In the genomic region with DNA sequence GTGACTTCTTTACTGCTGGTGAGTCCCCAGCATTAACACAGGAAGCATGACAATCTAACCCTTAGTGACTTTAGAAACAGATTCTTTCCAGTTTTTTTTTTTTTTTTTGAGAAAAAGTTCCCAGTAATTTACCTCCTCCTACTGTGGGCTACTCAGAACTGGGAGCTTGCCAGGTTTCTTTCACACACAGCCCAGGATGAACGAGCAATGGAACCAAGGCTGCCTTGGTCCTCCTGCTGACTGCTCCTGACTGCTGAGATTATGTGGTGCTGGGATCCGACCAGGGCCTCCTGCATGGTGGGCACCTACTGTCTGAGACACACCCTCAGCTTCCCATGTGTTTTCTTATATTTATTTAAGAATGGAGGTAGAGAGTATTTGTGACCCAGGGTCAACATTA, we compare ENCODE assay signal across 17 mouse cellular contexts. TPM values are rescaled to one million over a fixed set of nuclear protein-coding genes. Genes with fewer than 3 reads are reported as not detected.
DNase-seq lines count a peak whose midpoint lies in the region; ATAC-seq and TF ChIP-seq lines count a peak whose summit lies in the region.
"Had no signal": no experiment of that assay in that cellular context is flagged by ENCODE, and none has a peak within 500 bp of the region (broad histone marks: within the 10 kb centered on the region; RNA-seq: fewer than 3 reads in every experiment).

No protein-coding gene starts in this region.

- TF ChIP-seq EP300 in liver, postnatal 0 days (IDR thresholded peaks at IDR 0.05; ENCODE audit: low read depth): no peak

- WGBS in kidney, embryonic 14.5 days: 43% methylated on average over 2 of the region's 2 CpGs
- 61% methylated on average over 2 of the region's 2 CpGs for WGBS in spleen, adult 2 months
- WGBS in liver, postnatal 0 days (ENCODE audit: insufficient replicate concordance): 58% methylated on average over 2 of the region's 2 CpGs
- 57% methylated on average over 2 of the region's 2 CpGs for WGBS in midbrain, postnatal 0 days

- peaks cover 16% of the 10 kb centered on the region for H3K36me3 ChIP-seq in kidney, embryonic 14.5 days (ENCODE audit: control insufficient read depth, insufficient read depth, low read length)
- peaks cover 8% of the 10 kb centered on the region; the same call in 1 of the 2 replicates for H3K36me3 ChIP-seq in spleen, adult 2 months (ENCODE audit: control insufficient read depth, insufficient read depth, low read length)
- peaks cover 10% of the 10 kb centered on the region for H3K36me3 ChIP-seq in liver, postnatal 0 days (replicated peaks; ENCODE audit: insufficient read depth, low read length)
- H3K36me3 ChIP-seq in midbrain, postnatal 0 days (ENCODE audit: insufficient read depth, low read length): peaks cover 5% of the 10 kb centered on the region; the same call in 1 of the 2 replicates

- H3K4me3 ChIP-seq in kidney, embryonic 14.5 days (ENCODE audit: low read length): no peak overlapping the region
- no peak overlapping the region for H3K4me3 ChIP-seq in spleen, adult 2 months (ENCODE audit: extremely low read depth, insufficient read depth, insufficient read length)
- no peak overlapping the region for H3K4me3 ChIP-seq in liver, postnatal 0 days (ENCODE audit: low read depth, low read length)
- H3K4me3 ChIP-seq in midbrain, postnatal 0 days (ENCODE audit: low read depth, low read length): no peak overlapping the region
- H3K4me3 ChIP-seq: embryonic facial prominence, embryonic 15.5 days; liver, embryonic 12.5 days had no signal

- no peaks in the 10 kb centered on the region for H3K27me3 ChIP-seq in kidney, embryonic 14.5 days (ENCODE audit: control insufficient read depth, insufficient read depth, low read length)
- no peaks in the 10 kb centered on the region for H3K27me3 ChIP-seq in spleen, adult 2 months (ENCODE audit: control insufficient read depth, insufficient read depth, low read length)
- H3K27me3 ChIP-seq in liver, postnatal 0 days (ENCODE audit: insufficient read depth, low read length): no peaks in the 10 kb centered on the region
- no peaks in the 10 kb centered on the region for H3K27me3 ChIP-seq in midbrain, postnatal 0 days (ENCODE audit: insufficient read depth, low read length)
- H3K27me3 ChIP-seq: embryonic facial prominence, embryonic 15.5 days had no signal

- ATAC-seq in kidney, embryonic 14.5 days (ENCODE audit: low FRiP score, low TSS enrichment): peak; percentile 64
- no peak for ATAC-seq in liver, postnatal 0 days
- ATAC-seq in midbrain, postnatal 0 days (ENCODE audit: low FRiP score): no peak
- ATAC-seq: forebrain, embryonic 14.5 days; liver, embryonic 12.5 days had no signal

- peak; percentile 14 to 29 for DNase-seq in cerebellum, postnatal 25 days
- no peak for DNase-seq in cerebellum, postnatal 14 days
- no peak for DNase-seq in kidney, adult 9 months
- DNase-seq in spleen, adult 2 months (ENCODE audit: low read depth in 1 of 2, low spot score in 2 of 2): no peak
- DNase-seq in spleen, postnatal 14 days (ENCODE audit: low spot score in 2 of 2): no peak
- no peak for DNase-seq in liver, postnatal 0 days
- no peak for DNase-seq in midbrain, postnatal 0 days (ENCODE audit: low spot score)
- DNase-seq: heart, adult 18-20 months; thymus, postnatal 25 days had no signal

- no peaks in the 10 kb centered on the region for H3K9me3 ChIP-seq in kidney, embryonic 14.5 days (ENCODE audit: control insufficient read depth, low read length)
- H3K9me3 ChIP-seq in liver, postnatal 0 days (ENCODE audit: low read length): no peaks in the 10 kb centered on the region
- H3K9me3 ChIP-seq in midbrain, postnatal 0 days (ENCODE audit: low read length): no peaks in the 10 kb centered on the region
- H3K9me3 ChIP-seq: embryonic facial prominence, embryonic 15.5 days; liver, embryonic 12.5 days had no signal

- H3K9ac ChIP-seq in kidney, embryonic 14.5 days (ENCODE audit: low read depth, low read length): no peak overlapping the region
- H3K9ac ChIP-seq in liver, postnatal 0 days (replicated peaks): no peak overlapping the region
- no peak overlapping the region for H3K9ac ChIP-seq in midbrain, postnatal 0 days (replicated peaks; ENCODE audit: low read length, poor library complexity, severe bottlenecking)
- H3K9ac ChIP-seq: embryonic facial prominence, embryonic 15.5 days; liver, embryonic 12.5 days had no signal

- TF ChIP-seq CTCF in spleen, adult 2 months (IDR thresholded peaks at IDR 0.05; ENCODE audit: extremely low read depth, insufficient read depth, insufficient read length, insufficient replicate concordance): no peak
- TF ChIP-seq CTCF in liver, postnatal 0 days (IDR thresholded peaks at IDR 0.05; ENCODE audit: low read depth): no peak
- no peak for TF ChIP-seq CTCF in midbrain, postnatal 0 days (IDR thresholded peaks at IDR 0.05)

- H3K4me1 ChIP-seq in kidney, embryonic 14.5 days (ENCODE audit: control insufficient read depth, insufficient read depth, low read length): 0 out of 2 replicates have a peak, but pooled peaks cover 10% of the 10 kb centered on the region
- 0 out of 2 replicates have a peak, but pooled peaks cover 3% of the 10 kb centered on the region for H3K4me1 ChIP-seq in spleen, adult 2 months (ENCODE audit: control insufficient read depth, insufficient read depth, insufficient read length)
- H3K4me1 ChIP-seq in liver, postnatal 0 days (ENCODE audit: insufficient read depth): peaks cover 14% of the 10 kb centered on the region
- H3K4me1 ChIP-seq in midbrain, postnatal 0 days (ENCODE audit: insufficient read depth, low read length): no peaks in the 10 kb centered on the region

- no peak for TF ChIP-seq POLR2A in spleen, adult 2 months (IDR thresholded peaks at IDR 0.05; ENCODE audit: low read depth, low read length)

- no peak overlapping the region for H3K4me2 ChIP-seq in kidney, embryonic 14.5 days (replicated peaks; ENCODE audit: low read depth, low read length)
- no peak overlapping the region for H3K4me2 ChIP-seq in liver, postnatal 0 days (ENCODE audit: low read depth, low read length)
- H3K4me2 ChIP-seq in midbrain, postnatal 0 days (ENCODE audit: low read depth, low read length, poor library complexity, severe bottlenecking): no peak overlapping the region
- H3K4me2 ChIP-seq: embryonic facial prominence, embryonic 15.5 days; liver, embryonic 12.5 days had no signal

- no peak overlapping the region for H3K27ac ChIP-seq in kidney, embryonic 14.5 days (ENCODE audit: low read depth, low read length)
- peak overlapping the region; percentile 10; the same call in 1 of the 2 replicates for H3K27ac ChIP-seq in spleen, adult 2 months (ENCODE audit: insufficient read depth, low read length)
- no peak overlapping the region for H3K27ac ChIP-seq in liver, postnatal 0 days (ENCODE audit: low read depth)
- no peak overlapping the region for H3K27ac ChIP-seq in midbrain, postnatal 0 days (ENCODE audit: low read depth, low read length)

RNA-seq across cellular contexts. Expression of a gene that starts 3.7 kb away (rescaled TPM):
- not detected in 2 replicates for polyA plus RNA-seq in kidney, embryonic 14.5 days (2014; fragmentation: Nextera tagmentation; extraction: Ambion mirVana)
- not detected in 2 replicates for polyA plus RNA-seq in spleen, adult 2 months (2012; rRNA removed)
- not detected in 2 replicates for polyA plus RNA-seq in liver, postnatal 0 days (2015; fragmentation: Nextera tagmentation; extraction: Ambion mirVana)
- total RNA-seq in midbrain, postnatal 0 days (2014; rRNA removed): not detected in 2 replicates
- not detected in 2 replicates for polyA plus RNA-seq in midbrain, postnatal 0 days (2015; fragmentation: Nextera tagmentation; extraction: Ambion mirVana)
- total RNA-seq: adrenal gland, postnatal 14 days; gastrocnemius, adult 18-20 months; heart, adult 18-20 months; left cerebral cortex, postnatal 14 days had no signal
- polyA plus RNA-seq: embryonic facial prominence, embryonic 15.5 days; forebrain, embryonic 14.5 days; hindbrain, embryonic 11.5 days; liver, embryonic 12.5 days had no signal

RNA-seq across cellular contexts. Expression of a gene that starts 21.1 kb away (rescaled TPM):
- 9.6 and 15.7 TPM in 2 replicates for polyA plus RNA-seq in kidney, embryonic 14.5 days (2014; fragmentation: Nextera tagmentation; extraction: Ambion mirVana)
- 3.8 and 4.9 TPM in 2 replicates for polyA plus RNA-seq in spleen, adult 2 months (2012; rRNA removed)
- polyA plus RNA-seq in liver, postnatal 0 days (2015; fragmentation: Nextera tagmentation; extraction: Ambion mirVana): 6.0 and 6.4 TPM in 2 replicates
- total RNA-seq in midbrain, postnatal 0 days (2014; rRNA removed): 8.8 and 10.7 TPM in 2 replicates
- polyA plus RNA-seq in midbrain, postnatal 0 days (2015; fragmentation: Nextera tagmentation; extraction: Ambion mirVana): 3.8 and 4.7 TPM in 2 replicates

RNA-seq across cellular contexts. Expression of a gene that starts 28.7 kb away (rescaled TPM):
- 10.1 and 13.6 TPM in 2 replicates for polyA plus RNA-seq in kidney, embryonic 14.5 days (2014; fragmentation: Nextera tagmentation; extraction: Ambion mirVana)
- polyA plus RNA-seq in spleen, adult 2 months (2012; rRNA removed): 1.00 and 1.3 TPM in 2 replicates
- 2.6 and 3.2 TPM in 2 replicates for polyA plus RNA-seq in liver, postnatal 0 days (2015; fragmentation: Nextera tagmentation; extraction: Ambion mirVana)
- 10.1 and 10.6 TPM in 2 replicates for total RNA-seq in midbrain, postnatal 0 days (2014; rRNA removed)
- 3.7 TPM in 2 replicates for polyA plus RNA-seq in midbrain, postnatal 0 days (2015; fragmentation: Nextera tagmentation; extraction: Ambion mirVana)

Comparison
In these comparisons a context has a peak if more than half of its experiments do, and no peak if none do; other contexts are left out.
1. DNase-seq: peak in cerebellum, postnatal 25 days (2 of 2); none in cerebellum, postnatal 14 days (0 of 2), kidney, adult 9 months (single experiment), spleen, adult 2 months (0 of 2), spleen, postnatal 14 days (0 of 2), liver, postnatal 0 days (single experiment) and midbrain, postnatal 0 days (single experiment).